Mouse (Mus musculus): ENCODE data around the gene Ror2.

DNA sequence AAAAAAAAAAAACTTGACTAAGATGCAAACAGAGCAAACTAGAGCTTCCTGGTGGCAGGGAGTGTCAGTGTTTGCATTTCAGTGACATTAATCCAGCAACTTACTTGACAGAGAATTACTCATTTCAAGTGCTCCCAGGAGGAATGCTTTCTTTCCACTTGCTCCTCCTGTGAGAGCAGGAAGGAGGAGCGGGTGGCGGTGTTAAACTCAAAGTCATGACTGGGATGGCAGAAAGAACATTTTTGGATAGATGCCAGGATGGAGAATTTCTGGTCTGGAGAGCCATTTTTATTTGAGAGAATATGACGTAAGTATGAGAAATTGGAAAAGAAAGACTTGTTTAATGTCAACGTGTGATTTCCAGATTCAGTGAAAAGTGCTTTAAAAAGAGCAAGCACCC is 192.5 kb downstream of the Ror2 start:
- no peak for TF ChIP-seq CTCF (IDR thresholded peaks at IDR 0.05; ENCODE audit: extremely low read depth, insufficient read length, insufficient replicate concordance, low read depth, low read length)
- no peak for TF ChIP-seq POLR2A (IDR thresholded peaks at IDR 0.05; ENCODE audit: low read depth, low read length)

Measured in small intestine, adult 2 months (tissue).